Mouse (Mus musculus) R1 (cell line): ENCODE results near the gene Mvb12b.

ENCODE experiments used
- DNase-seq: peaks from one replicate; pipeline ENCODE4 v3.0.0-alpha.2; 2018; ENCODE audit warnings: low read depth, low spot score

The Mvb12b gene

DNA sequence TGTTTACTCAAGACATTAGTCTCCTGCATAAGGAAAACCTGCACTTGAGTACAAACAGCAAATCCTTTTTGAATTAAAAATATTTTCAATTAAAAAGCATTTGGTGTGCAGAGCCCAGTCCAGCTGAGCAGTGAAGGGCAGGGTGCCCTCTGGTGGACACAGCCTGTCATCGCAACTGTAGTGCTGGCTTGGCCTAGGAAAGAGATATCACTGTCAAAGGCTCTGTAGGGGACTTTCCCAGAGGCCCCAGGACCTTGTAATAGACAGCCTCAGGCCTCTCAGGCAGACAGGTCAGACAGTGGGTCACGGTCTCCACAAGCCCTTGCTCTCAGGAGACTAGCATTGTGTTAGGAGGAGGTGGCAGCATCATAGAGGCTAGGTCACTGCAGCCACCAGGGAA is 151.0 kb downstream of the Mvb12b start:
- peak; percentile 51 for DNase-seq

DNA sequence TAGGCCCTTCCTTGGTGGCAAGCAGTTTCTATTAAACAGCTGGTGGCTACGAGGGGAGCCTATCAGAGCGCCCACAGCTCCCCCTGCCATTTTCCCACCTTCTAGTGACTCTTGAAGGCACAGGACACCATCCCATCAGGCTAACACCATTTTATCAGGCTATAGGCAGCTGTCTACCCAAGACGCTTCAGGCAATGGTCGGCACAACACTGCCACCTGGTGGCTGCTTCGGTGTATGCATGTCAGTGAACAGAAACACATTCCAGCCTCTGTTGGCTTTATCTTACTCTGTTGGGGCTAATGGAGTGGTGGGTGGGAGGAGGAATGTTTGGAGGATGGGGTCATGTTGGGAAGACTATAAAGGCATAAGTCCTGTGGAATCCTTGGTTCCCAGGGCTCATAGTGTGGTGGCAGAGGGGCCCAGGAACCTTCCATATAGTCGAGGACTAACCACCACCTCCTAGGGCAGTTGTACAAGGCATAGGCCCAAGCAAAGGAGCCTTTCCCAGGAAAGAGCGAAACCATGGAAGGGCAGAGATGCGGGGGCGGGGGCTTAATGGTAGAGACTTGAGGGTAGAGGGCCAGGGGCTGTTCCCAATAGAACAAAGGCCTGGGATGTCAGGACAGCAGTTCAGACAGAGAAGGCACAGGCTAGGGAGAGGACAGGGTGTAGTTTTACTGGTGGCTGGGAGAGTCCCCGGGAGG is 152.8 kb downstream of the Mvb12b start:
- DNase-seq, result peak; percentile 73

DNA sequence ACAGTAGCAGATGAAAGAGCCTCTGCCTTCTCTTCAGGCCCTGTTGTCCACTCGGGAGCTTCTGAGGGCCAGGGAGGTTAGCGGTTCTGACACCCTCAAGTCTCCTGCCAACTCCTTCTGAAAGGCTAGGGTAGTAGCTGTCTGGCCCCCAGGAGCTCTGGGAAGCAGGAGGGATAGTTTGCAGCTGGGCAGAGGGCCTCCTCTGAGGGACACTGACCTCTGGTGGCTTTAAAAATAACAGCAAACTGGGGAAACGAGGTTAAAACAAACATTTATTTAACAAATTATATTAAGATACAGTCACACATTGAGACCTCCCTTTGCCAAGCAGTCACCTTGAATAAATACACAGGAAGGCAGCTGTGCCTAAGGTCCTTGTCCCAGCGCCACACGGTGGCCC is 158.0 kb downstream of the Mvb12b start:
- DNase-seq, result no peak

DNA sequence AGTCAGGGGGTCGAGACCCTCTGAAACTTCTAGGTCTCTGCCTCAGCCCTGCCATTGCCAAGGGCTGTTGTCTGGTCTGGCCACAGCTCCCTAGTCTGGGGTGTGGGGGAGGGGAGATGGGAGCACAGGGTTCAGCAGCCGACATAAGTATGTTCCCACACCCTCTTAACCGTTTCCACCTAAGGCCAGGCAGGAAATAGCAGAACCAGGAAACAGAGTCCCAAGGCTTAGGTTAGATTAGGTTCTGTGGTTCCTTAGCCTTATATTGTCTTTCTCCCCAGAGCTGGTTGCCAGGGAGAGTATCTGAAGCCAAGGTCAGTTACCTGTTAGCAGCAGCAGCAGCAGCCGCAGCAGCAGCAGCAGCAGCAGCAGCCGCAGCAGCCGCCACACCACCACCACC is 160.5 kb downstream of the Mvb12b start:
- no peak for DNase-seq

DNA sequence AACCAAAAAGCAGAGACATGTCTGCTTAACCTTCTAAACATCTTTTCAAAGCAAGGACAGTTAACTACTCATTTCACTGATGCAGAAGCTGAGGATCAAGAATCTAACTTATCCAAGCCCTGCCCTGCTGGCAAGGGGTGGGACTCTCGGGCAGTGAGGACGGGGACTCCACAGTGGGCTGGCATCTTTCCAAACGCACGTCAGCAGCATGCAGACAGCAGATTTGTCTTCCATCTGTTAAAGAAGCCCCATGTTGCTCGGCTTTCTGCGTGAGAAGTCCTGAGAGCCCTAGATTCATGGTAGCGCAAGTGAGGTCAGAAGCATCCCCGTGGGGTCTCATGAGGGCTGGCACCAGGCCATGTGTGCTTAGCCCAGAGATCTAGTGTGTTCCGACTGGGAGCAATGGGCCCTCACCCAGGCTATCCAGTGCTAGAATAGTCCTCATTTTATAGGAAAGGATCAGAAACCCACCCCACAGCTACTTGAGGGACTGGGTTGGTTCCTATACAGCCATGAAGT is 167.3 kb downstream of the Mvb12b start:
- no peak for DNase-seq

- no peak for DNase-seq
Measured at GRCm38 (mm10) chr2:33719339-33720066, 168.2 kb downstream of the Mvb12b start.

DNA sequence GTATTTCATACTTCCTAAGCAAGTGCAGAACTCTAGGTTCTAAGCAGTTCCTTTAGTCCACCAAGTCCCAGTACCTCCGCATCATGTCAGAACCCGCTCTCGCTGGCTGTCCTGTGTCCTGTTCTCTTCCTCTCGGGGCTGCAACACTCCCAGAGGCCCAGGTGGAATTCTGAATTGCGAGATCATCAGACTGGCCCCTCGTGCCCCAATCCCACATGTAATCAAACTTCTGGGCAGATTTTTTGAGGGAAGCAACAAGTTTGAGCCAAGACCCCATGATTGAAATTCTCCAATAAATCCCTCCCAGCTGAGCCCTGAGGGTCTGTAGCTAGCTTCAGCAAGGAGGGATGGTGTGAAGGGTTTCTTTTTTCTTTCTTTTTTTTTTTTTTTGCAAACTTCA is 169.2 kb downstream of the Mvb12b start:
- DNase-seq, result no peak

GRCm38 (mm10) chr2:33717821-33718351 is 169.9 kb downstream of the Mvb12b start:
- DNase-seq, result no peak

GRCm38 (mm10) chr2:33717378-33717777 is 170.4 kb downstream of the Mvb12b start:
- no peak for DNase-seq

GRCm38 (mm10) chr2:33716878-33717277 is 170.9 kb downstream of the Mvb12b start:
- DNase-seq, result no peak

GRCm38 (mm10) chr2:33714932-33715331 is 172.8 kb downstream of the Mvb12b start:
- DNase-seq, result no peak

GRCm38 (mm10) chr2:33713580-33714260 is 174.0 kb downstream of the Mvb12b start:
- DNase-seq, result no peak

- no peak for DNase-seq
Measured at GRCm38 (mm10) chr2:33712811-33713210, 174.9 kb downstream of the Mvb12b start.

DNA sequence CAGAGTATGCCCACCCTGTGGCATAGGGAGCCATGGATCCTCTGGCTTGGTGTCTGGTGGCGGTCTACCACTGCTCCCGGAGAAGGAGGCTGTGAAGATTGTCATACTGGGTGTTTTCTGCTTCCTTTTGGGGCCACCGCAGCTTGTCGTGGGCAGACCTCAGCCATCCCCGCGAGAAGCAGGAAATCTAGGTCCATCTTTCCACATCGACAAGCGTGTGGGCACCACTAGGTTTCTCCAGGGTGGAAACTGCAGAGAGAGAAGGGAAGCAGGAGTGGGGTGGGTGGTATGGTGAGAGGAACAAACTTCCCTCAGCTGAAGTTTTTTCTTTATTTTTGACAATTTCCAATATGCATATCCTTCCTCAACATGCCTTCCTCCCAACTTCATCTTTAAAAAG is 178.9 kb downstream of the Mvb12b start:
- no peak for DNase-seq

DNA sequence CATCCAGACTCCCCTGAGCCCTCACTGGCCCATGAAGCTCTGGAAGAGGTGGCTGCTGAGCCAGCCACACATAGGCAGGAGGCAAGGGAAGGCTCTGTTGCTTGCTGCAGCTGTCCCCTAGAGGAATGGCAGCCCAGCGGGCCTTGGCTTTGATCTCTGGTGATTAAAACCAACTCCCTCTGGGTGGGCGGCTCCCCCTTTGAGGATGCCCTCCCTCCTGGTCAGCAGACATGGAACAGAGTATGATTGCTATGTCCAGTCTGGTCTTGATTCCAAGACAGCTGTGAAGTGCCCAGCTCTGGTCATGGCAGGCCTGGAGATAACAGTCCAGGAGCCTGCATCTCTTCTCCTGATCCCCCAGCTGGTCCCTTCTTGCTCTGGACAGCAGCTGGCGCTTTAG is 179.7 kb downstream of the Mvb12b start:
- DNase-seq, result no peak

DNA sequence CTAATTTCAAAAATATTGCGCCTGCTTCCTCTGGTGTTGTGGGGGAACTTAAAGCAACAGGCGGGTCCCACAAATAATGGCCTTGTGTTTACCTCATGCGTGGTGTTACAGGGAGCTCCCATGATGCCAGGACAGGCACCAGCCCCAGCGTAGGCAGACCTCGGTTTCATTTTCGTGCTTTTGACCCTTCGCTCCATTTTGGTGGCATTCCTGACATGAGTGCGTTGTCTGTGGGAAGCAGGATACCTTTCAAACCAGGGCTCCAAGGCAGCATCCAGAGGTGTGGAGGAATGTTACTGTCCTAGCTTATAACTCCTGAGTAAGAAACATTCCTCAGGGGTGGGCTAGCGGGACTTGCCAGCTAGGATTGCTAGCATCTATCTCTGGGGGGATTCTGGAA is 181.3 kb downstream of the Mvb12b start:
- no peak for DNase-seq

GRCm38 (mm10) chr2:33705687-33706320 is 181.9 kb downstream of the Mvb12b start:
- no peak for DNase-seq

- DNase-seq, result no peak
Measured at GRCm38 (mm10) chr2:33703286-33703685, 184.5 kb downstream of the Mvb12b start.

DNA sequence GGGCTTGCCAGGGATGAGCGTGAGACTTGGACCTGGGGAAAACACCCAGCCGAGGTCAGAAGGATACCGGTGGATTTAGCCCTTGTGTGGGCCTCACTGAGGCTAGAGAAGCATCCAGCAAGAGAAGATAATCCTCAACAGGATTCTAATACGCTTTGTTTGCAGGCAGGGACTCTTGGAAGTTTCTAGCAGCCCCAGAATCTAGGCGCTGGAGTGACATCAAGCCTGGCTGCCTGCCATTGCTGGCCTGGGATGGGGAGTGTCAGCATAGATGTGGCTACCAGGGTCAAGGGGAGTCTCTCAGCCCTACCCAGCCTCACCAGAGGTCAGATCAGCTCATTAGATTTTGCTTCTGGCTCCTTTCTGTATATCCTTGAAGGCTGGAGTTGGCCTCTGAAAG is 185.0 kb downstream of the Mvb12b start:
- DNase-seq, result no peak

DNA sequence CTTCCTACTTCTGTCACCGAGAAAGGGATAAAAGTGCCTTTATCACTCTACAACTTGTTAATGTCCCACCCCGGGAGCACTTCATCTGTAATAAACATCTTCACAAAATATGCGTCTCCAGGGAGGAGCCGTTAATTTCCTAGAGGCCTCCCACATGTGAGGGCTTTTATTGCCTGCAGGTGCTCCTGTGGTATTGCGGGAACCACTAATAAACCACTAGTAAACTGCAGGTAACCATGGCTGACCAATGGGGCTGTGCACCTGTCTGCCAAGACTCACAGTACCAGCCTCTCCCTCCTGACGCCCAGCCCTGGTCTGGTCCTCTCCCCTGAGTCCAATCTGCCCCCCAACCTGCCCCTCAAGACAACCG is 186.3 kb downstream of the Mvb12b start:
- no peak for DNase-seq

DNA sequence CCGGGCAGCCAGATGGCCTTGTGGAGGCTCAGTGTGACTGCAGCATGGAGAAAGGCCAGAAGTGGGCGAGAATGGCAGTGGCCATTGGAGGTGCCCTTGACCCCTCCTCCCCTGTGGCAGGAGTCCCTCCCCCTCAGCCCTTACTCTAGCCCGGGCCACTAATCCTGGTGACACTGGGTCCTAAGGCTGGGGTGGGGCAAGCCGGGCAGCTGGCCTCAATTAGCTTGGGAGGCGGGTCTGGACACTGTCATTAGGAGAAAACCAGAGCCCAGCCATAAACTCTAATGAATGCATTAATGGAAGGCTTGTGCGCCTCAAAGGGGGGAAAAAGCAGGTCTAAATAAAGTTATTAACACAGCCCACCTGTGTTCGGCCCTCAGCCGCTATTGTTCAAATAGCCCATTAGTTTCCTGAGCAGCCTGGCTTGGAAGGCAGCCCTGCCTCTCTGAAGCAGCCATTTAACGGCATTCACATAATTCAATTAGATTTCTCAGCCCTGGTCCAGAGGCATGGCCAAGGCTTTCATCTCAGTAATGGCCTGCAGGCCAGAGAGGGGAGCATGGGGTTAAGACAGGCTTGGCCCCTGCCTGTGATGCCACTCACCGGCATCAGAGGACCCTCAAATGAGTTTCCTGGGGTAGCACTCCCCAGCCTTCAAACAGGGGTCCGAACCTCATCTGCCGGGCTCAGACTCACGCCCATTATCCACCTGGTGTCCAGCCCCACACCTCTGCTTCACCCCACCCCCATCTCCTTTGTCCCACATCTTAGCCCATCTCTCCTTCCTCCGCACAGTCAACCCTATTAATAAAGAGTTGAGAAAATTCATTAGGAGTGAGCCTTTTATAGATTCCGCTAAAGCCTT is 186.9 kb downstream of the Mvb12b start:
- no peak for DNase-seq
